Mouse (Mus musculus) lung, postnatal 36 days (tissue): Measurements from ENCODE around the gene Stat6.
"Not testable (repeated sequence)": the region's sequence is repeated elsewhere in the genome, so short reads cannot be mapped to it uniquely, and the experiment has no call there.

Experiments used
- DNase-seq: peaks from one replicate; pipeline ENCODE4 v3.0.0; 2022; ENCODE audit warnings: mixed read lengths

Gene Stat6

DNA sequence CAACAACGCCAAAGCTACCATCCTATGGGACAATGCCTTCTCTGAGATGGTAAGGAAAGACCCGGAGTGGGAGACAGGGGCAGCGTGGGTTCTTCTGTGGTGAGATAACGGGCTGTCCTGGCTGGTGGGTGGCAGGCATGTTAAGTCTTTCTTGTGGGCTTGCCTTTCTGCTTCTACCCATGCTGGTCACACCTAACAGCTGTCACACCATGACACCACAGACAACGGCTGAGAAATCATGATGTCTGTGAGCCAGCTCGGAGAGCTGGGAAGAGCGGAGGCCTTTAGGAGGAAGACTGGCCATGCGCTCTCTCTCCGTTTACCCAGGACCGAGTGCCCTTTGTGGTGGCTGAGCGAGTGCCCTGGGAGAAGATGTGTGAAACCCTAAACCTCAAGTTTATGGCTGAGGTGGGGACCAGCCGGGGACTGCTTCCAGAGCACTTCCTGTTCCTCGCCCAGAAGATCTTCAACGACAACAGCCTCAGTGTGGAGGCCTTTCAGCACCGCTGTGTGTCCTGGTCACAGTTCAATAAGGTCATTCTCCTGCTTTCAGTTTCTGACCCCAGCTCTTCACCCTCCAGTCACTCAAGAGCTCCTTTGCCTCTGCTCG, 12.3 kb downstream of the Stat6 start:
- DNase-seq, result no peak

DNA sequence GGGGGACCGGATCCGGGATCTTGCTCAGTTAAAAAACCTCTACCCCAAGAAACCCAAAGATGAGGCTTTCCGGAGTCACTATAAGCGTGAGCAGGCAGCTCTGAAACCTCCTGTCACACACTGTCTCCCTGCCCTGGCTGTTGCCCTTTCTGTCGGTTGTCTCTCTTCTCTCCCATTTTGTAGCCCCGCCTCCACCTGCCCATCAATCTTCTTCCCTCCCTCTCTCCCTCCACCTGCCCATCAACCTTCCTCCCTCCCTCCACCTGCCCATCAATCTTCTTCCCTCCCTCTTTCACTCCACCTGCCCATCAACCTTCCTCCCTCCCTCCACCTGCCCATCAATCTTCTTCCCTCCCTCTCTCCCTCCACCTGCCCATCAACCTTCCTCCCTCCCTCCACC, 14.8 kb downstream of the Stat6 start:
- DNase-seq, result not testable (repeated sequence)

GRCm38 (mm10) chr10:127658076-127658475, 15.3 kb downstream of the Stat6 start:
- peak; percentile 20 for DNase-seq

DNA sequence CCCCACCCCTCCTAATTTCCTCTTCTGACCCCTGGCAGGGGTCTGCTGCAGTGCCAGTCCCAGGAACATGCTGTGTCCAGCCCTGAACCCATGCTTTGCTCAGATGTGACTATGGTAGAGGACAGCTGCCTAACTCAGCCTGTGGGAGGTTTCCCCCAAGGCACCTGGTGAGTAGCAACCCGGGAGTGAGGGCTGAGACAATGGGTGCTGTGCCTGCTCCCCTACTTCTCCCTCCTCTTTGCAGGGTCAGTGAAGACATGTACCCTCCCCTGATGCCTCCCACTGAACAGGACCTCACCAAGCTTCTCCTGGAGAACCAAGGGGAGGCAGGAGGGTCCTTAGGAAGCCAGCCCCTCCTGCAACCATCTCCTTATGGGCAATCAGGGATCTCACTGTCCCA, 16.8 kb downstream of the Stat6 start:
- DNase-seq, result no peak

DNA sequence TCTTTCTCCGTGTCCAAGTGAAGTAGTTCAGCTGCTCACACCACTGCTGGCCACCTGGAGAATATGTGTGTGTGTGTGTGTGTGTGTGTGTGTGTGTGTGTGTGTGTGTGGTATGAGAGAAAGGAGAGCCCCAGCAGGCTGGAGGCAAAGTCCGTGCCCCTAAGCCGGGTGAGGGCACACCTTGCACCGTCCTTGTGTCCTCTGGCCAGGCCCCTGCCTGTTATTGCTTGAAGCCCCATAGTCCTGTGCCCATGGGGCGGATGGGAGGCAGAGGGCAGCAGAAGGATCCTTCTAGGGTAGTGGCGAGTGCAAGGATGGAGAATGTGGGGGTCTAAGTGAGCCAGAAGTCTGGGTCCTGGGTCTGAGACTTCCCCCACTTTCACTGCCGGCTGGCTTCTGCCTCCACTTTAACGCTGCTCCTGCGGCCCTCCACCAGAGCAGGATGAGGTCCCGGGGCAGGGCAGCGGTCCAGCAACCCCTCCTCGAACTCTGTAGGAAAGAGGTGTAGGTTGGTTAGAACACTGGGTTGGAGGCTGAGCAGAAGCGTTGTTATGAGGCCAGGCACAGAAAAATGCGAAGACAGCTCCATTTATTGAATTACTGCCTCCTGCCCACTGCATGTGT, 18.6 kb downstream of the Stat6 start:
- DNase-seq, result no peak

GRCm38 (mm10) chr10:127661915-127662663, 19.3 kb downstream of the Stat6 start:
- peak; percentile 82 for DNase-seq

- peak; percentile 54 for DNase-seq
Measured at GRCm38 (mm10) chr10:127662666-127663253, 20.0 kb downstream of the Stat6 start.

DNA sequence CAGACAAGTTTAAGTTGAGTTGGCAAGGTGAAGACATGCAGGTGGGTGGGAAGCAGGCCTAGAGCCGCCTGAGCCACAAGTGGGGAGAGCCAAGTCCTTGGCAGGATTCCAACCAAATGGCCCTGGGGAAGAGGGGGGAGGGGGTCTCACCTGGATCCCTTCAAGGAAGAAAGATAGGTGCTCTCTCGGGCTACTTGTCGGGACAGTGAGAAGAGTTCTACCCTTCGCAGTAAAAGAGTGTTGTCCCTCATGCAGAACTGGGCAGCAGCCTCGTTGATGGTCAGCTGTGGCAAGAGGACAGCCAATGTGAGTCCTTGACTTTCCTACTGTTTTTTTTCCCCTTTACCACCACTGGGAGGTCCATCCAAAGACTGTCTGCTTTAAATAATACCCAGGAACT, 20.8 kb downstream of the Stat6 start:
- no peak for DNase-seq

- DNase-seq, result no peak
Measured at GRCm38 (mm10) chr10:127664166-127664565, 21.4 kb downstream of the Stat6 start.

GRCm38 (mm10) chr10:127664891-127665290, 22.1 kb downstream of the Stat6 start:
- DNase-seq, result no peak

DNA sequence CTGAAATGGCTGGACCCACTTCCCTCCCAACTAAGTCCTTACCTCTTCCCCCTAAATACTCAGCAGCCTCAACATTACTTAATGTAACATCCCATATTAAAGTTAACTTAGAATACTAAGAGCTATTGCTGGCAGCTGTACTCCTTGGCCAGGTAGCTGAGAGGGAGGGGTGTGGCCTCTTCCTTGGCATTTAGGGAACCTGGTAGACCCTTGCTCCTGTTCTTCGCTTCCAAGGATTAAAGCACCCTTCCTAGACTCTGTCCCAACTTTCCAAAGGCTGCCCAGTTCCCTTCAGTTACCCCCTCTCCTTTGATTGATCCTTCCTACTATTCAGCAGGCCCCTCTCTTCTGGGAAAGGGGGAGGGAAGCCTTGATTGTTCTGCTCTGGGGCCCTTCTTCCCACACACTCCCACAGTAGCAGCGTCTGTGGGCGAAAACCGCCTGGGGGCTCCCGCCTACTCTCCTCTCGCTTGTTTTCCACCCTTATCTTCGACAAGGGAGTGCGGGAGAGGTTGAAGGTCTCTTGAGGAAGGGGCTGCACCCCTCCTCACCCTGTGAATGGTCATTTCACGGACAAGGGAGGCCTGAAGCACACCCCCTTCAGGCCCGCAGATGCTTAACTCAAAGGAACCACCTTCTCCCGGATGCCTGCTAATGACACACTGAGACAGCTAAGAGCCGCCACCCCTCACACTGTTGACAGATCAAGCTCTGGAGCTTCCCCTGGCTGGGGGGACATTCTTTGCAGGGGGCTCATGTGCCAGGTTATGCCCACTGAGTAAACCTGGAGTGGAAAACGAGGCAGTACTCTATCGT, 22.8 kb downstream of the Stat6 start:
- peak; percentile 49 for DNase-seq

- DNase-seq, result peak; percentile 89
Measured at GRCm38 (mm10) chr10:127666501-127667268, 23.9 kb downstream of the Stat6 start, which contains the start of gene Nemp1. Gene Nemp1 (plus strand): TSS chr10:127666901.

DNA sequence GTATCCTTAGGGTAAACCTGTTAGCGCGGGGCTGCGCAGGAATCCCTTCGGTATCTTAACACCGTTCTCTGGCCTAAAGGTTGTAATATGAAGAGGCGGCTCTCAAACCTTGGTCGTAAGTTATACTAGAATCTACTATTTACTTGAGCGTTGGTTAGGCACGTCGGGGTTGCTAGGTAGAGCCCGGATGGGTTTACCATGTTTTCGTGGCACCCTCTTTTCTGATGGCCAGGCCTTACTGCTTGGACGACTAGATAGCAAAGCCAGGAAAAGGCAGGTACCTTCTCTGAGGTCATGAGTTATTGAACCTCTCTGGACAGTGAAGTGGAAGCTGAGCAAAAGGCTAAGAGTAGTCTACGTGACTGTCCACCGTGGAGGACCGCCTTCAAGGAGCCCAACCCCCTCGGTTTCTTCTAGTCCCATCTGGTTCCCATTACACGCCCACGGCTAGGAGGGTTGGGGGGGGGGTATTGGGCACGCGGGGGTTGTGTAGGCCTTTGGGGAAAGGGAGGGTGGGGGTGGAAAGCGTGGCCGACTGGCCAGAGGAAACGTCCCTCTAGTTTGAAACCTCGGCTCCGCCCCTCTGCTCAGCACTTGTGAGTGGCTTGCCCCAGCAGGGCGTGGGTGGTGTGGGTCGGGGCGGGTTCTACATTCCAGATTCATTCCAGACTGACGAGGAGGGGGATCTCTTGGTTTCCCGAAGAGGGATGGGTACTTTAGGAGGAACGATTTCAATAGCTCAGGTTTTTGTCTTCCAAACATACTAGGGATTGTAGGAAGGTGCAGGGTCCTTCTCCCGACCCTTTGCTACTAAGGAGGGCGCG, 24.7 kb downstream of the Stat6 start:
- peak; percentile 97 for DNase-seq

- DNase-seq, result peak; percentile 90
Measured at GRCm38 (mm10) chr10:127668093-127669050, 25.6 kb downstream of the Stat6 start, which contains the start of gene Nab2. Gene Nab2 (minus strand): TSS chr10:127668568.

- DNase-seq, result peak; percentile 36
Measured at GRCm38 (mm10) chr10:127669170-127669569, 26.4 kb downstream of the Stat6 start.

- no peak for DNase-seq
Measured at GRCm38 (mm10) chr10:127670185-127670584, 27.4 kb downstream of the Stat6 start.

GRCm38 (mm10) chr10:127671276-127671675, 28.5 kb downstream of the Stat6 start:
- peak; percentile 60 for DNase-seq

DNA sequence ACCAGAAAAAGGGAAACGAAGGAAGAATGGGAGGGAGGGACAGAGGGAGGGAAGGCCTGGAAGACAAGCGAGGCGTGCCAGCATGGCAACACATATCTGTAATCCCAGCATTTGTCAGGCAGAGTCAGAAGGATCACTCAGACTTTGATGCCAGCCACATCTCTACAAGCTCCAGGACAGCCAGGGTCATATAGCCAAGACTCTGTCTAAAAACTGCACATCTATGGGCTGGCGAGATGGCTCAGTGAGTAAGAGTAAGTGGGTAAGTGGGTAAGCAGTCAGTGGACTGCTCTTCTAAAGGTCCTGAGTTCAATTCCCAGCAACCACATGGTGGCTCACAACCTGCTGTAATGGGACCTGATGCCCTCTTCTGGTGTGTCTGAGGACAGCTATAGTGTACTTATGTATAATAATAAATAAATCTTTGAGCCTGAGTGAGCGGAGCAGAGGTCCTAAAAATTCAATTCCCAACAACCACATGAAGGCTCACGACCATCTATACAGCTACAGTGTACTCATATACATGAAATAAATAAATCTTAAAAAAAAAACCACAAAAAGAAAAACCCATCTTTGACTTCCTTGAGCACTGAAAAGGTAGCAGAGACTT, 31.4 kb downstream of the Stat6 start:
- DNase-seq, result no peak
